Mouse (Mus musculus) cerebellum, adult 11 months (tissue): Measurements from ENCODE around the gene Dgkg.

Source experiments
- DNase-seq: peaks from one replicate; pipeline ENCODE4 v3.0.0; 2022

Dgkg gene

DNA sequence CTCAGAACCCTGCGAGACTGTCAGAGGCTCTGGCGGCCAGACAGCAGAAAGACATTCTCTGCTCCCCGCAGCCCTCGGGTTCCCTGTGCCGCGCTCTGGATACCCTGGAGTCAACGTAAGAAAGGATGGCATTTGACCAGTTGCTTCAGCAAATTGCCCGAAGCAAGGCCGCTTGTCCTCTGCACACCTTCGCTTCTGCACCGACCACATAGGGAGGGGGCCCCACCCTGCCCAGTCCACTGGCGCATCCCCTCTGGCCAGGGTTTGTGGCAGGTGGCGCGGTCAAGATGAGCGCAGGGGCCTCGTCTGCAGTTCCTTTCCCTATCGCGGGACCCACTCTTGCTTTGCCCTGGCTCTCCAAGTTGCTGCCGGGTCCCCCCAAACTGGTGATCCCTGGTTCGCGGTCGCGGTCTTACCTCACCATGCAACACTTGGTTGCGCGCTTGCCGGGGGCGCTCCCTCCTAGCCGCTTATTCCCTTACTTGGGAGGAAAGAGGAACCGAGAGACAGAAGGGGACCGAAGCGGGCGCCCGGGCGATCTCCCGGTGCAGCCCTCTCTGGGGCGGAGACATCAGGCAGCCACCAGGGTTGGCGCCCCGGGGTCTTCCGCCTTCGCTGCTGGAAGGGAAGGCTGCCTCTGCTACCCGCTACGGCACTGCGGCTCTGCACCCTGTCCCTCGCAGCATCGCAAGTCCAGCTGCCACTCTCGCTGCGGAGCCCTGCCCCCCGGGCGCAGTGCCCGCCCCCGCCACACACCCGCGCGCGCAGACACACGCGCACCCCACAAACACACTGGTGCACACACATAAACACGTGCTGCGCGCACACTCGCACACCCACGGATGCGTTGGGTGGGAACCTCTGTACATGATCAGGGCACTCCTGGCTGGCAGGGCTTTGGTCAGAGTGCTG, at the start of gene Dgkg:
Gene Dgkg (minus strand): TSS at position 689 of the 912 bp plus-strand sequence.
- peak; percentile 74 for DNase-seq

DNA sequence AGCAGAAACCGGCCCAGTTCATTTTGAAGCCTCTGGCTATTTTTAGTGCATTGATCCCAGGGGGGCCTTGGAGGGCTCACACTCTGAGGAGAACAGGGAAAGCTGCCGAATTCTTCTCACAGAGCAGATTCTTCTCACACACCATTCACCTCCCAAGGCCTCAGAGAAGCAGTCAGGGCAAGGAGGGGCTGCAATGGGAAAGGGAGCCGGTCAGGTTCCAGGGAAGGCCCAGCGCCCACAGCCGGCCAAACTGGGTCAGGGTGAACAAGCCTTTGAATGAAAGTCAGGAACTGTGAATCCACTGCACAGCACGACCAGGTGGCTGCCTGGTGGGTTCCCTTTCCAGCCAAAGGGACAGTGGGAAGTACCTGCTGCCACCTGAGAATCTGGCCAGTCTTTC, 47.9 kb upstream of the Dgkg start:
- DNase-seq = peak; percentile 88

DNA sequence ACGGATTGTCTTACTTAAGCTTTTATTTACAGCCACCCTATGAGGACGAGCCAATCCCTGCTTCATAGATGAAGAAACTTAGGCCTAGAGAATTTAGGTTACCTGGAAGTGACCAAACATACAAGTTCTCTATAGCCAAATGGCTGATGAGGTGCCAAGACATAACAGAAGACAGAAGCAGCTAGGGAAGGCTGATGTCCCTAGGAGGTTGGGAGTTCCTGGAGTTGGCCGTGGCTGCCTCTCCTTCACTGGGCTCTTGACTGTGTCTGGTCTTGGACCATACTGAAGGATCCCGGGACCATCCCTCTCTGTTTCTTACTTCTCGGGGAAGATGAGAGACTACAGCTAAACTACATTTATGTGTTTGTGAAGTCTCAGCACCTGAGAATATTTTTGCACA, 47.1 kb upstream of the Dgkg start:
- DNase-seq = no peak

GRCm38 (mm10) chr16:22698846-22699760, 42.1 kb upstream of the Dgkg start:
- DNase-seq = no peak

GRCm38 (mm10) chr16:22698101-22698500, 41.1 kb upstream of the Dgkg start:
- no peak for DNase-seq

GRCm38 (mm10) chr16:22689622-22690021, 32.6 kb upstream of the Dgkg start:
- no peak for DNase-seq

DNA sequence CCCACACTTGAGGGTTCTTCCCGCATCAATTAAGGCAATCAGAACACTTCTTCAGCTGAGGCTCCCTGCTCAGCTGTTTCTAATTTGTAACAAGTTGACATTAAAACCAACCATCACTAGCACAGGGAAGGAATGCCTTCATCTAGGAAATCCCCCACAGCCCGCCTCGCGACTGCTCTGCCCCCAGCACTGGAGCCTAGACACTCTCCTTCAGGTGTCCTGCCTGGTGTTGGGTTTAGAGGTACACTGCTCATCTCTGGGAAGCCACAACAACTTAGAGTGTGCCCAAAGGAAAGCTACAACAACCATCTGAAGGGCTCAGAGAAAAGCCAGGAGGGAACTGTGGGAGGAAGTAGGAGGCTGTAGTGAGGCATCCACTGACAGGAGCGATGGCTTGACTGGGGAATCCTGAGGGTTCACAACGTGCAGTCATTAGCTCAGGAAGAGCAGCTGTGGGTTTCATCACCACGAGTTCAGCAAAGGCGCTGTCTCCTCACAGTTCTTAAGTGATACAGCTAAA, 30.8 kb upstream of the Dgkg start:
- DNase-seq = no peak

GRCm38 (mm10) chr16:22683605-22684004, 26.6 kb upstream of the Dgkg start:
- no peak for DNase-seq

GRCm38 (mm10) chr16:22682727-22683126, 25.7 kb upstream of the Dgkg start:
- no peak for DNase-seq

GRCm38 (mm10) chr16:22679641-22680040, 22.6 kb upstream of the Dgkg start:
- no peak for DNase-seq

- no peak for DNase-seq
Observed at GRCm38 (mm10) chr16:22674636-22675035, 17.6 kb upstream of the Dgkg start.

GRCm38 (mm10) chr16:22674164-22674563, 17.1 kb upstream of the Dgkg start:
- DNase-seq = no peak

- DNase-seq = no peak
Observed at GRCm38 (mm10) chr16:22664033-22664432, 7.0 kb upstream of the Dgkg start.

DNA sequence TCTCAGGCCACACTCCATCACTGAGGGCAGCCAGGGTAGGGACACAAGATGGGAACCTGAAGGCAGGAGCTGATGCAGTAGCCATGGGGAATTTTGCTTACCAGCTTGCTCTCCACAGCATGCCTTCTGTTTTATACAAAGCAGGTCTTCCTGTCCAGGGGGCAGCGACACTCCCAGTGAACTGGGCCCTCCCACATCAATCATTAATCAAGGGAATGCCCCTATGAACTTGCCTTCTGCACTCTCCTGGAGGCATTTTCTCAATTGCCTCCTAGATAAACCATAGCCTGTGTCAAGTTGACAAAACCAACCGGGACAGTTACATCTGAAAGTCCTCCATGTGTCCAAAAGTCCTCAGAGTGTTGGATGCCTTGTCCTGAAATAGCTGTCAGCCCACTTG, 6.1 kb upstream of the Dgkg start:
- DNase-seq = no peak

DNA sequence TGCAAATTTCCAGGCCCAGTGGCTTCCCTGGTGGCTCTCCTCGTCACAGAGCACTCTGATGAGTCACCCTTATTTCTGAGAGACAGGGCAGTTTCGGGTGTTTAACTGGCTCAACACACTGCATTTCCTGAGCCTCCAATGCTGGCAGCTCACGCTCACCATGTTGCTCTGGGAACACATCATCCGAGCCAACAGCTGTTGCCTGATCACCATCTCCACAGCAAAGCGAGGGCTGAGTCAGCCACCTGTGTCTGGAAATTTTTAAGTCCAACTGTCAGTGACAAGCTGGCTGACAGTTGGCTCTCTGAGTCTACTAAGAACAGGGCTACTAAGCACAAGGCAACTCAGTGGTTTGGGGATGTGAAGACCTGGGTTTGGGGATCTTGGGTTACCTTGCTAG, 4.1 kb upstream of the Dgkg start:
- DNase-seq = no peak

DNA sequence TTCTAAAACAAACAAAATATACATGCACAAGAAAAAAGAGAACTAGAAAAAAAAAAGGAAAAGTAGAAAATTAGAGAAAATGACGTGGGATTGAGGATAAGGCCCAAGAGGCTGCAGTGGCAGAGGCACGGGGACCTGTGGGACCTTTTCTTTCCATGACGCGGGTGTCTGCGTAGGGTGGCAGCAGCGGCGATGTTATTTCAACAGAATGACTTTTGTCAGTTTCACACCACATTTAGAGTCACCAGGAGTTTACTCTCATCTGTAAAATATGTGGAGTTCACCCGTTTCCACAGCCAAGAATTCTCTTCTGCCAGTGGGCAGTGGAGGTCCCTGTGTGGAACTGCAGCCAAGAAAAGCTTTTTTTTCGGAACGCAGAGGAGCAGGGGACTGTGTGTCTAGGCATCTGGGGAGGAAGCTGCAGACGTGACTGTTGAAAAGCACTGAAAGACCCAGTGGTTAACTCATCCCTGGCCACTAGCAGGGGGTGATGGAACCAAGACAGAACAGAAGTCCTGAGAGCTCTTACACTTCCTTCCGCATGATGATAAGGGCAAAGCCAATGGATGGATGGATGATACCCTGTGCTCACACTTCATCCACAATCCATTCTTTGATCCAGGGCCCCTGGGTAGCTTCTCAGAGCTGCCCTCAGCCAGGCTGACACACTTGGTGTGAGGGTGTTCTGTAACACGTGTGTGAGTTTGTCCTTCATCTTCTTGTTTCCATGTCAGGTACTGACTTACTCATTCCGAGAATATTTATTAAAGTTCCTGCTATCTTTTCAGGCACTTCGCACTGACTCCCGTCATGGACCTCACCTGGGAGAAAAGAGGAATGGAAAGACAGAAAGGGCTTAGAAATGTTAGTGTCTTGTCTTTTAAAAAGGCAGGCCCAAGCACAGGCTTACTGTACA, 1.1 kb upstream of the Dgkg start:
- DNase-seq = no peak

GRCm38 (mm10) chr16:22655812-22656211, 1.2 kb downstream of the Dgkg start:
- peak; percentile 50 for DNase-seq

- DNase-seq = peak; percentile 31
Observed at GRCm38 (mm10) chr16:22655223-22655622, 1.8 kb downstream of the Dgkg start.

GRCm38 (mm10) chr16:22654477-22654835, 2.6 kb downstream of the Dgkg start:
- no peak for DNase-seq

- no peak for DNase-seq
Observed at GRCm38 (mm10) chr16:22653817-22654476, 3.1 kb downstream of the Dgkg start.

DNA sequence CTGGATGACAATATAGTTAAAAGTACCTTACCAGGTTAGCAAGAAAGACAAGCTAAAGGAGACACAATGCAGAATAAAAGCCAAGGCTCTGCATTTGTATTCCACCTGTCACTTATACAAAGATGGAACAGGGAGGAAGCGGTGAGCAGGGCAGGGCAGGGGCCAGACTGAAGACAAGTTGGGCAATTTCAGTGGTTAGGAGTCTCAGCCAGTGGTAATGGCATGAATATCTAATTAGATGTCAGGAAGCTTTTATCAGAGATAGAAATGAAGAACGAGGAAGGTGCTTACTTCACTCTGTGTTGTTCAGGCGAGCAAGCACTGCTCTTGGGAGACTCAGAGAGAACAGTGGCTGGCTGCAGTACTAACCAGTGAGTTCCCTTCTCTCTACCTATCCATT, 5.8 kb downstream of the Dgkg start:
- DNase-seq = no peak

GRCm38 (mm10) chr16:22645256-22645655, 11.8 kb downstream of the Dgkg start:
- no peak for DNase-seq
